Mouse (Mus musculus): ENCODE measurements around the gene Selenbp1.
"Not testable (repeated sequence)": the region's sequence is repeated elsewhere in the genome, so short reads cannot be mapped to it uniquely, and the experiment has no call there.

- not testable (repeated sequence) for TF ChIP-seq POLR2A, CTCF (IDR thresholded peaks at IDR 0.05; ENCODE audit: extremely low read depth, insufficient read depth, low read length)
Observed at GRCm38 (mm10) chr3:94904759-94905158, 28.1 kb upstream of the Selenbp1 start.

Data from cortical plate, adult 2 months (tissue).